Mouse (Mus musculus) urinary bladder, postnatal 4 days (tissue): ENCODE results near the gene Exd2.
"Not testable (repeated sequence)": the region's sequence is repeated elsewhere in the genome, so short reads cannot be mapped to it uniquely, and the experiment has no call there.

Experiments
- DNase-seq, 2 experiments: peaks; one replicate each; pipeline ENCODE4 v3.0.0; 2021 to 2022; ENCODE audit warnings: low spot score in 2 of 2

Exd2 gene

GRCm38 (mm10) chr12:80462942-80463651 is at the start of gene Exd2:
TSS of gene Exd2 (plus strand) at chr12:80463095.
- DNase-seq, result peak; percentile 87 to 89

- no peak for DNase-seq
These were observed 47.8 kb upstream of the Exd2 start for GRCm38 (mm10) chr12:80415100-80415499.

- DNase-seq, result no peak
These were observed 35.2 kb upstream of the Exd2 start for GRCm38 (mm10) chr12:80427683-80428082.

GRCm38 (mm10) chr12:80433266-80433665 is 29.6 kb upstream of the Exd2 start:
- DNase-seq, result no peak

GRCm38 (mm10) chr12:80434601-80434960 is 28.3 kb upstream of the Exd2 start:
- no peak for DNase-seq

- DNase-seq, result peak; percentile 67 to 71
These were observed 27.8 kb upstream of the Exd2 start for GRCm38 (mm10) chr12:80434961-80435691.

- no peak for DNase-seq
These were observed 27.0 kb upstream of the Exd2 start for GRCm38 (mm10) chr12:80435887-80436286.

GRCm38 (mm10) chr12:80436336-80436976 is 26.4 kb upstream of the Exd2 start, which contains the start of gene Dcaf5:
TSS of gene Dcaf5 (minus strand) at chr12:80436601.
- DNase-seq, result peak; percentile 65 to 66

GRCm38 (mm10) chr12:80437051-80437675 is 25.7 kb upstream of the Exd2 start:
- DNase-seq, result no peak

GRCm38 (mm10) chr12:80440957-80441356 is 21.9 kb upstream of the Exd2 start:
- DNase-seq, result no peak

- no peak for DNase-seq
These were observed 18.3 kb upstream of the Exd2 start for GRCm38 (mm10) chr12:80444525-80445109.

- DNase-seq, result no peak
These were observed 9.4 kb upstream of the Exd2 start for GRCm38 (mm10) chr12:80453506-80453905.

- no peak for DNase-seq
These were observed 4.9 kb upstream of the Exd2 start for GRCm38 (mm10) chr12:80458033-80458432.

GRCm38 (mm10) chr12:80462292-80462896 is 501 bp upstream of the Exd2 start:
- not testable (repeated sequence) for DNase-seq

- no peak for DNase-seq
These were observed 873 bp downstream of the Exd2 start for GRCm38 (mm10) chr12:80463666-80464269.

GRCm38 (mm10) chr12:80470206-80470605 is 7.3 kb downstream of the Exd2 start:
- DNase-seq, result no peak

- no peak for DNase-seq
These were observed 9.0 kb downstream of the Exd2 start for GRCm38 (mm10) chr12:80471926-80472325.

GRCm38 (mm10) chr12:80473731-80474130 is 10.8 kb downstream of the Exd2 start:
- DNase-seq, result no peak

GRCm38 (mm10) chr12:80479986-80480385 is 17.1 kb downstream of the Exd2 start:
- no peak for DNase-seq

- no peak for DNase-seq
These were observed 20.5 kb downstream of the Exd2 start for GRCm38 (mm10) chr12:80483397-80483796.

GRCm38 (mm10) chr12:80493311-80493710 is 30.4 kb downstream of the Exd2 start:
- no peak for DNase-seq
